Mouse (Mus musculus): ENCODE results near the gene Ap4m1. TPM values are rescaled to one million over a fixed set of nuclear protein-coding genes. Genes with fewer than 3 reads are reported as not detected.

Ap4m1 gene
- polyA plus RNA-seq, 1 experiment from 2014 or later: 31.9 TPM

DNA sequence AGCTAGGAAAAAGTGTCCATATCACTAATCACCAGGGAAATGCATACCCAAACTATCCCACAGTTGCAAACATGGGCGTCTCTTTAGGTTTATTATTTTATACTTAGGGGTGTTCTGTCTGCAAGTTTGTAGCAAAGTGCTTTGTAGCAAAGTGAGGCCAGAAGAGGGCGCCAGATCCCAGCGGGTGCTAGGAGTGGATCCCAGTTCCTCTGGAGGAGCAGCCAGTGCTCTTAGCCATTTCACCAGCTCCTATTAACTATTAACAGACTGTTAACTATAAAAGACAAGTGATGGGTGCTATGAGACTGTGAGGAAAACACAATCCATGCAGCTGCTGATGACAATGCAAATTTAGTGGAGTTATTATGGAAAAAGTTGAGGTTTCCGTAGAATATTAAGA, 50.3 kb downstream of the Ap4m1 start:
- no peaks in the 10 kb centered on the region for H3K36me3 ChIP-seq (ENCODE audit: control insufficient read depth, insufficient read depth)
- 26% methylated on average over 4 of the region's 4 CpGs for WGBS
- H3K4me2 ChIP-seq (ENCODE audit: low read length): no peak overlapping the region
- no peaks in the 10 kb centered on the region for H3K9me3 ChIP-seq (ENCODE audit: control insufficient read depth, low read length)
- H3K4me3 ChIP-seq (replicated peaks; ENCODE audit: low read length): no peak overlapping the region
- H3K27ac ChIP-seq (ENCODE audit: low read length): no peak overlapping the region
- H3K4me1 ChIP-seq (replicated peaks; ENCODE audit: control insufficient read depth, insufficient read depth, low read length): no peaks in the 10 kb centered on the region
- no peaks in the 10 kb centered on the region for H3K27me3 ChIP-seq (replicated peaks; ENCODE audit: control insufficient read depth, insufficient read depth, low read length)
- no peak overlapping the region for H3K9ac ChIP-seq (replicated peaks; ENCODE audit: low read depth, low read length)
- no peak for ATAC-seq

DNA sequence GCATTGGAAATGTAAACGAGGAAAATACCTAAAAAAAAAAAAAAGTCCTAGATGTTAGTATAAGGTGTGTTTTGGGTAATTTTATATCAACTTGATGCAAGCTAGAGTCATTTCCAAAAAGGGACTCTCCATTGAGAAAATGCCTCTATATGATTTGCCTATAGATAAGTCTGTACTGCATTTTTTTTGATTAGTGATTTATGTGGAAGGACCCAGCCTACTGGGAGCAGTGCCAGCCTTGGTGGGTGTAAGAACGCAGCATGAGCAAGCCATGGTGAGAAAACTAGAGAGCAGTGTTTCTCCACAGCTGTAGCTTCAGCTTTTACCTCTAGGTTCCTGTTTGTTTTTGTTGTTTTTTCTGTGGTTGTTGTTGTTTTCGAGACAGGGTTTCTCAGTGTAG, 51.5 kb downstream of the Ap4m1 start:
- ATAC-seq: no peak
- WGBS: 65% methylated on average over 3 of the region's 3 CpGs
- Histone ChIP-seq H3K27me3 (replicated peaks; ENCODE audit: control insufficient read depth, insufficient read depth, low read length) (no peaks in the 10 kb centered on the region), H3K4me2 (ENCODE audit: low read length) (no peak overlapping the region), H3K36me3 (ENCODE audit: control insufficient read depth, insufficient read depth) (no peaks in the 10 kb centered on the region), H3K4me3 (replicated peaks; ENCODE audit: low read length) (no peak overlapping the region), H3K4me1 (replicated peaks; ENCODE audit: control insufficient read depth, insufficient read depth, low read length) (no peaks in the 10 kb centered on the region), H3K9me3 (ENCODE audit: control insufficient read depth, low read length) (no peaks in the 10 kb centered on the region), H3K9ac (replicated peaks; ENCODE audit: low read depth, low read length) (no peak overlapping the region), H3K27ac (ENCODE audit: low read length) (no peak overlapping the region)

DNA sequence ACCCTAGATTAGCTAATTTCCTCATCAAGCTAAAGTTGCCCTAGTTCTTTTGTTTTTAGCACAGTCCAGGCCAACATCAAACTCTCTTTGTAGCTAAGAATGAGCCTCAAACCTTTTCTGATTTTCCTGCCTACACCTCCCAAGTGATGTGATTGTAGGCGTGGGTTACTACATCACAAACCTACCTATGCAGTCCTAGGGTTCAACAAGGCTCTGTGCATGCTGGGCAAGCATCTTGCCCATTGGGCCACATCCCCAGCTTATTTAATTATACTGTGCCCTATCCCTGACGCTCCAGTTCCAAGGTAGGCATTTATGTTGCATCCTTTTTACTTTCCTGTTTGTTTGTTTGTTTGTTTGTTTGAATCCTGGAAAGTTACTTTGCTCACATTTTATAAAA, 53.9 kb downstream of the Ap4m1 start, which contains the start of gene Nxpe5:
Nxpe5 (plus strand) TSS at position 199 of the 400 bp plus-strand sequence.
- Histone ChIP-seq H3K9me3 (ENCODE audit: control insufficient read depth, low read length) (no peaks in the 10 kb centered on the region), H3K4me3 (replicated peaks; ENCODE audit: low read length) (no peak within 1 kb of the TSS), H3K27ac (ENCODE audit: low read length) (no peak within 1 kb of the TSS), H3K27me3 (replicated peaks; ENCODE audit: control insufficient read depth, insufficient read depth, low read length) (no peaks in the 10 kb centered on the region), H3K36me3 (ENCODE audit: control insufficient read depth, insufficient read depth) (no peaks in the 10 kb centered on the region), H3K4me2 (ENCODE audit: low read length) (no peak within 1 kb of the TSS), H3K9ac (replicated peaks; ENCODE audit: low read depth, low read length) (no peak within 1 kb of the TSS), H3K4me1 (replicated peaks; ENCODE audit: control insufficient read depth, insufficient read depth, low read length) (no peaks in the 10 kb centered on the region)
- no peak for ATAC-seq
- WGBS: 59% methylated on average over 2 of the region's 2 CpGs

DNA sequence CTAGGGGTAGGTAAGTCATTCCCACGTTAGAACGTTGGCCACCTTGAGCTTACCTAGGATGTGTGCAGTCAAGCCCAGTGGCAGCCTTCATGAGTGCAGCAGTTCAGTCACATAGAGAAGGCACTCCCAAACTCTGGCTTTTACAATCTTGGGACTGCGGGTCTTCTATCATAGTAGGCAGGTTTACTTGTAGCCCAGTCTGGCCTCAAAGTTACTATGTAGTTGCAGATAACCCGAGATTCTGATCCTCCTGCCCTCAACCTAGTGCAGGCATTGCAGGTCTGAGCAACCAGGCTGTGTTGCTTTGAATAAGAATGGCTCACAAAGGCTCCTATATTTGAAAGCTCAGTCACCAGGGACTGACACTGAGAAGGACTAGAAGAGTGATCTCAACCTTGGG, 54.7 kb downstream of the Ap4m1 start:
- H3K27me3 ChIP-seq (replicated peaks; ENCODE audit: control insufficient read depth, insufficient read depth, low read length): no peaks in the 10 kb centered on the region

DNA sequence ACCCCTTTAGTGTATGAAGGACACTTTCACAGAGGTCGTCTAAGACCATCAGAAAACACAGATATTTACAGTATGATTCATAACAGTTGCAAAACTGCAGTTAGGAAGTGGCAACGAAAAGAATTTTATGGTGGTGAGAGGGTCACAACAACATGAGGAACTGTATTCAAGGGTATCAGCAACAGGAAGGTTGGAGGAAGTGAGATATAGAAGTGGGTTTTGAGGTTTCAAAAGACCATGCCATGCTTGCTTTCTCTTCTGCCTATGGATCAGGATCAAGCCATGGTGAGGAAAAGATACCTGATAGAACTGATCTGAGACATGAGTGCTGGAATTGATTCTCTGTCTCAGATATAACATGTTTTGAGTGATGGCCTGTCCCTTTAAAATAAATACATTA, 55.6 kb downstream of the Ap4m1 start:
- no peaks in the 10 kb centered on the region for H3K9me3 ChIP-seq (ENCODE audit: control insufficient read depth, low read length)
- ATAC-seq: no peak
- H3K27me3 ChIP-seq (replicated peaks; ENCODE audit: control insufficient read depth, insufficient read depth, low read length): no peaks in the 10 kb centered on the region
- 75% methylated on average over 2 of the region's 2 CpGs for WGBS
- H3K4me2 ChIP-seq (ENCODE audit: low read length): no peak overlapping the region
- H3K4me1 ChIP-seq (replicated peaks; ENCODE audit: control insufficient read depth, insufficient read depth, low read length): no peaks in the 10 kb centered on the region
- no peak overlapping the region for H3K4me3 ChIP-seq (replicated peaks; ENCODE audit: low read length)
- H3K36me3 ChIP-seq (ENCODE audit: control insufficient read depth, insufficient read depth): no peaks in the 10 kb centered on the region
- H3K27ac ChIP-seq (ENCODE audit: low read length): no peak overlapping the region
- H3K9ac ChIP-seq (replicated peaks; ENCODE audit: low read depth, low read length): no peak overlapping the region

More for the DNA sequence above, 54.7 kb downstream of the Ap4m1 start:
- Histone ChIP-seq H3K4me3 (replicated peaks; ENCODE audit: low read length) (no peak overlapping the region), H3K4me1 (replicated peaks; ENCODE audit: control insufficient read depth, insufficient read depth, low read length) (no peaks in the 10 kb centered on the region), H3K27ac (ENCODE audit: low read length) (no peak overlapping the region), H3K9me3 (ENCODE audit: control insufficient read depth, low read length) (no peaks in the 10 kb centered on the region), H3K4me2 (ENCODE audit: low read length) (no peak overlapping the region), H3K36me3 (ENCODE audit: control insufficient read depth, insufficient read depth) (no peaks in the 10 kb centered on the region), H3K9ac (replicated peaks; ENCODE audit: low read depth, low read length) (no peak overlapping the region)
- ATAC-seq: no peak
- 87% methylated on average over 4 of the region's 4 CpGs for WGBS

DNA sequence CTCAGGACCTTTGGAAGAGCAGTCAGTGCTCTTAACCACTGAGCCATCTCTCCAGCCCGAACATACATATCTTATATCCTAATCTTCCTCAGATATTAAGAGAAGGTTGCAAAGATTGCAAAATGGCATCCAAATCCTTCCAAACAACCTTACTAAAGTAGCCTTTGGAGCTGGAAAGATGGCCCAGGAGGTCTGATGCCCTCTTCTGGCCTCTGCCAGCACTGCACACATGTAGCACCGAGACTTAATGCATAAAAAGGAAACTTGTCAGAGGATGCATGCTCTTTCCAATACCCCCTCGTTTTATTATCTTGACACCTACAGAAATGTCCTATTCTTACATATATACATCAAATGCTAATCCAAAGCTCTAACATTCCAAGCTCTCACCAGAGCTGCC, 56.2 kb downstream of the Ap4m1 start:
- WGBS: 52% methylated on average over 3 of the region's 3 CpGs
- Histone ChIP-seq H3K27ac (ENCODE audit: low read length) (no peak overlapping the region), H3K27me3 (replicated peaks; ENCODE audit: control insufficient read depth, insufficient read depth, low read length) (no peaks in the 10 kb centered on the region), H3K4me3 (replicated peaks; ENCODE audit: low read length) (no peak overlapping the region), H3K4me2 (ENCODE audit: low read length) (no peak overlapping the region), H3K36me3 (ENCODE audit: control insufficient read depth, insufficient read depth) (no peaks in the 10 kb centered on the region), H3K9me3 (ENCODE audit: control insufficient read depth, low read length) (no peaks in the 10 kb centered on the region), H3K9ac (replicated peaks; ENCODE audit: low read depth, low read length) (no peak overlapping the region), H3K4me1 (replicated peaks; ENCODE audit: control insufficient read depth, insufficient read depth, low read length) (no peaks in the 10 kb centered on the region)
- ATAC-seq: no peak

DNA sequence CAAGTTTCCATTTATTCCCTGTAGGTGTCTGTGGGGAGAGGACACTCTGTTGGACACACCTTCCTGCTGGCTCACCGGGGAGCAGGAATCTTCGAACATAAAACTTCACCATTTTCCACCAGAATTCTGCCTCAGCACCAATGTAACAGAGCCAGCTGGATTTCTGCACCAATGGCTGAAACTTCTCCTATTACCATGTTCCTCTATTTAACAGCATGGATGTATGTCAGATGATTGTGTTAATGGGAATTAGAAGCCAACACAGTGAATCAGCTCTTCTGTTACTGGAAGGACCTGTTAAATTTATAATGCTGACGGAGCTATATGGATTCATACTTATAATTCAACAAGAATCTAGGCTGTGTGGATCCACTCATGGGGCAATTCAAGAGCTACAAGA, 57.7 kb downstream of the Ap4m1 start:
- no peak for ATAC-seq

More for the DNA sequence above, 57.7 kb downstream of the Ap4m1 start:
- WGBS: 91% methylated on average over 3 of the region's 3 CpGs
- no peaks in the 10 kb centered on the region for H3K36me3 ChIP-seq (ENCODE audit: control insufficient read depth, insufficient read depth)
- H3K27ac ChIP-seq (ENCODE audit: low read length): no peak overlapping the region
- H3K9me3 ChIP-seq (ENCODE audit: control insufficient read depth, low read length): no peaks in the 10 kb centered on the region
- H3K9ac ChIP-seq (replicated peaks; ENCODE audit: low read depth, low read length): no peak overlapping the region
- H3K4me3 ChIP-seq (replicated peaks; ENCODE audit: low read length): no peak overlapping the region
- H3K4me1 ChIP-seq (replicated peaks; ENCODE audit: control insufficient read depth, insufficient read depth, low read length): no peaks in the 10 kb centered on the region
- no peaks in the 10 kb centered on the region for H3K27me3 ChIP-seq (replicated peaks; ENCODE audit: control insufficient read depth, insufficient read depth, low read length)
- H3K4me2 ChIP-seq (ENCODE audit: low read length): no peak overlapping the region

MicroRNAs encoded within 50 kb of the gene (microRNA counts, 519-probe panel; counts per million panel counts)
- microRNA mmu-miR-106b (3,753 counts per million, percentile 91 among the panel's probes with 10 or more counts), microRNA mmu-miR-25 (4,455 counts per million, percentile 96 among the panel's probes with 10 or more counts), microRNA mmu-miR-93 (3,738 counts per million, percentile 91 among the panel's probes with 10 or more counts)

Small RNAs within 50 kb of the gene (microRNA-seq; reads per million reads assigned to microRNA genes)
- gene Mir106b: 10,158 reads per million, percentile 95 among the genes with 10 or more reads in this experiment
- 699 reads per million, percentile 76 among the genes with 10 or more reads in this experiment for gene Mir25
- 16,021 reads per million, percentile 97 among the genes with 10 or more reads in this experiment for gene Mir93

Other genes starting within 250 kb of the Ap4m1 start
- 0.06 and 0.33 TPM in 2 replicates for gene Gjc3, start 208.9 kb upstream of the Ap4m1 start, polyA plus RNA-seq (2015; fragmentation: Nextera tagmentation; extraction: Ambion mirVana)
- gene Azgp1, start 190.5 kb upstream of the Ap4m1 start, polyA plus RNA-seq (2015; fragmentation: Nextera tagmentation; extraction: Ambion mirVana): not detected in 2 replicates
- gene Smok3a, start 150.7 kb upstream of the Ap4m1 start, polyA plus RNA-seq (2015; fragmentation: Nextera tagmentation; extraction: Ambion mirVana): not detected in 2 replicates
- not detected in 2 replicates for gene Smok3b, start 150.6 kb upstream of the Ap4m1 start, polyA plus RNA-seq (2015; fragmentation: Nextera tagmentation; extraction: Ambion mirVana)
- not detected in 2 replicates for gene Smok3c, start 118.8 kb upstream of the Ap4m1 start, polyA plus RNA-seq (2015; fragmentation: Nextera tagmentation; extraction: Ambion mirVana)
- 31.2 and 34.2 TPM in 2 replicates for gene Zkscan1, start 86.9 kb upstream of the Ap4m1 start, polyA plus RNA-seq (2015; fragmentation: Nextera tagmentation; extraction: Ambion mirVana)
- 117 and 118 TPM in 2 replicates for gene Zscan21, start 55.1 kb upstream of the Ap4m1 start, polyA plus RNA-seq (2015; fragmentation: Nextera tagmentation; extraction: Ambion mirVana)
- gene Zfp113, start 16.3 kb upstream of the Ap4m1 start, polyA plus RNA-seq (2015; fragmentation: Nextera tagmentation; extraction: Ambion mirVana): 39.4 and 43.9 TPM in 2 replicates
- 281 and 305 TPM in 2 replicates for gene Cops6, start 10.9 kb upstream of the Ap4m1 start, polyA plus RNA-seq (2015; fragmentation: Nextera tagmentation; extraction: Ambion mirVana)
- 173 and 191 TPM in 2 replicates for gene Mcm7, start 420 bp downstream of the Ap4m1 start, polyA plus RNA-seq (2015; fragmentation: Nextera tagmentation; extraction: Ambion mirVana)
- gene Taf6, start 15.4 kb downstream of the Ap4m1 start, polyA plus RNA-seq (2015; fragmentation: Nextera tagmentation; extraction: Ambion mirVana): 83.2 and 87.6 TPM in 2 replicates
- 39.8 and 40.8 TPM in 2 replicates for gene Cnpy4, start 15.5 kb downstream of the Ap4m1 start, polyA plus RNA-seq (2015; fragmentation: Nextera tagmentation; extraction: Ambion mirVana)
- 12.9 and 13.2 TPM in 2 replicates for gene Mblac1, start 22.3 kb downstream of the Ap4m1 start, polyA plus RNA-seq (2015; fragmentation: Nextera tagmentation; extraction: Ambion mirVana)
- gene Nxpe5, start 53.9 kb downstream of the Ap4m1 start, polyA plus RNA-seq (2015; fragmentation: Nextera tagmentation; extraction: Ambion mirVana): not detected in 2 replicates
- gene Lamtor4, start 83.5 kb downstream of the Ap4m1 start, polyA plus RNA-seq (2015; fragmentation: Nextera tagmentation; extraction: Ambion mirVana): 71.3 and 87.4 TPM in 2 replicates
- 11.1 and 14.0 TPM in 2 replicates for gene BC037034, start 92.0 kb downstream of the Ap4m1 start, polyA plus RNA-seq (2015; fragmentation: Nextera tagmentation; extraction: Ambion mirVana)
- gene Gal3st4, start 100.8 kb downstream of the Ap4m1 start, polyA plus RNA-seq (2015; fragmentation: Nextera tagmentation; extraction: Ambion mirVana): 1.6 and 2.4 TPM in 2 replicates
- 0.10 TPM in 1 of 2 replicates, not detected in the other for gene Gm43720, start 108.0 kb downstream of the Ap4m1 start, polyA plus RNA-seq (2015; fragmentation: Nextera tagmentation; extraction: Ambion mirVana)
- 212 and 245 TPM in 2 replicates for gene Gpc2, start 108.0 kb downstream of the Ap4m1 start, polyA plus RNA-seq (2015; fragmentation: Nextera tagmentation; extraction: Ambion mirVana)
- 5.6 and 6.3 TPM in 2 replicates for gene Stag3, start 108.2 kb downstream of the Ap4m1 start, polyA plus RNA-seq (2015; fragmentation: Nextera tagmentation; extraction: Ambion mirVana)
- not detected in 2 replicates for gene Pvrig, start 170.0 kb downstream of the Ap4m1 start, polyA plus RNA-seq (2015; fragmentation: Nextera tagmentation; extraction: Ambion mirVana)